Mouse (Mus musculus) cerebellum, adult 2 months (tissue): ENCODE results near the gene Tctn1.

Source experiments
- CTCF ChIP-seq: fragments of 200-500 bp; IDR thresholded peaks from 2 replicates; pipeline ENCODE4 v1.5.1; 2011; ENCODE audit warnings: low read depth, mild to moderate bottlenecking, control low read depth, low read length, moderate library complexity, borderline replicate concordance; ENCODE audit not compliant: insufficient read depth
- POLR2A ChIP-seq: fragments of 200-500 bp; IDR thresholded peaks from 2 replicates; pipeline ENCODE4 v1.6.1; 2011; ENCODE audit warnings: low read length, control low read depth, borderline replicate concordance; ENCODE audit not compliant: insufficient read depth

DNA sequence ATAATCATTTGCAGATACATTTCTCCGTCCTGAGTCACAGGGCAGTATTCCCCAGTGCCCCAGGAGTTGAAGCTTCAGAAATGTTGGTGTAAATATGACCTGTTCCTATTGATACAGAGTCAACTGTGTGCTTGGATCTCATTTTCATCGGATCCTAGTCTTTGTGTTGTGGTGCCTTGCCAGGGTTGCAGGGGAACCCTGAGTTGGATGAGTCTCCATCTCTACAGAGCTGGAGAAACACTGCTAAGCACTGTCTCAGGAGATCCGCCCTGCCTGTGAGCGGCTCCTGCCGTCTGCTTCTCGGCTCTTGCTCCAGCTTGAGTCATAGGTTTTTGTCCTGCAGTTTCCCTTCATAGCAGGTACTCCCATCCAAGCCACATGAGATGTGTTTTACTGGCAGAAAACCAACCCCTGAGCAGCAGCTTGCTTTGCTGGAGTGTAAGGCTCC is 35.8 kb upstream of the Tctn1 start:
- TF ChIP-seq CTCF, result no peak
- TF ChIP-seq POLR2A, result no peak
